Mouse (Mus musculus) ES-E14 (cell line): ENCODE results near the gene Ube2j2.

Experiments
- HCFC1 ChIP-seq: IDR thresholded peaks from 2 replicates; pipeline ENCODE4 v1.6.1; 2012; ENCODE audit warnings: low read length, inconsistent platforms, borderline replicate concordance; ENCODE audit not compliant: insufficient read depth
- MAFK ChIP-seq: IDR thresholded peaks from 2 replicates; pipeline ENCODE4 v1.6.1; 2014; ENCODE audit warnings: mild to moderate bottlenecking, low read depth, low read length, inconsistent platforms; ENCODE audit not compliant: insufficient read depth

GRCm38 (mm10) chr4:155959275-155959674 is 15.6 kb downstream of the Ube2j2 start:
- TF ChIP-seq HCFC1 (no peak), MAFK (no peak)
